Mouse (Mus musculus) heart, postnatal 0 days (tissue): ENCODE results near the gene Ncln. TPM values are rescaled to one million over a fixed set of nuclear protein-coding genes. Genes with fewer than 3 reads are reported as not detected.

ENCODE experiments used
- ATAC-seq: fragments of 200-750 bp; cut with Nextera tagmentation; 2 replicates; pipeline ENCODE4 v1.8.0; 2017; ENCODE audit warnings: low read depth, moderate number of reproducible peaks, moderate library complexity; ENCODE audit not compliant: insufficient read depth
- DNase-seq: peaks from one replicate; pipeline ENCODE4 v3.0.0-alpha.2; 2016; ENCODE audit warnings: low spot score
- H3K27ac ChIP-seq: fragments of 300-500 bp; sonication (generic); 2 replicates; pipeline ENCODE4 v1.5.1; 2014; ENCODE audit warnings: low read depth, mild to moderate bottlenecking
- H3K27me3 ChIP-seq: fragments of 300-500 bp; sonication (generic); 2 replicates; pipeline ENCODE4 v1.6.1; 2014; ENCODE audit warnings: low read length, mixed read lengths; ENCODE audit not compliant: control insufficient read depth, insufficient read depth
- H3K36me3 ChIP-seq: fragments of 300-500 bp; sonication (generic); replicated peaks from 2 replicates; pipeline ENCODE4 v1.6.1; 2014; ENCODE audit warnings: low read length, mixed read lengths; ENCODE audit not compliant: control insufficient read depth, insufficient read depth
- H3K4me1 ChIP-seq: fragments of 300-500 bp; sonication (generic); 2 replicates; pipeline ENCODE4 v1.6.1; 2014; ENCODE audit warnings: antibody characterized with exemption; ENCODE audit not compliant: control insufficient read depth, insufficient read depth
- H3K4me2 ChIP-seq: fragments of 300-500 bp; sonication (generic); 2 replicates; pipeline ENCODE4 v1.6.1; 2014; ENCODE audit warnings: low read depth, mild to moderate bottlenecking, low read length, moderate library complexity
- H3K4me3 ChIP-seq: fragments of 300-500 bp; sonication (generic); 2 replicates; pipeline ENCODE4 v1.5.1; 2014; ENCODE audit warnings: low read depth, low read length
- H3K9ac ChIP-seq: fragments of 300-500 bp; sonication (generic); replicated peaks from 2 replicates; pipeline ENCODE4 v1.6.1; 2014; ENCODE audit warnings: low read depth, low read length, mixed read lengths
- H3K9me3 ChIP-seq: fragments of 300-500 bp; sonication (generic); replicated peaks from 2 replicates; pipeline ENCODE4 v1.6.1; 2016; ENCODE audit warnings: low read length; ENCODE audit not compliant: control insufficient read depth
- CTCF ChIP-seq: IDR thresholded peaks from 2 replicates; pipeline ENCODE4 v1.5.1; 2016; ENCODE audit warnings: antibody characterized with exemption, control low read depth, low read depth
- EP300 ChIP-seq: IDR thresholded peaks from 2 replicates; pipeline ENCODE4 v1.6.1; 2016; ENCODE audit warnings: antibody characterized with exemption, low read depth
- WGBS: fragments of 180-500 bp; shearing (Covaris S2); extraction: QIAGEN DNeasy Blood & Tissue Kit; methylation state at CpG from one replicate; pipeline ENCODE4 v1.1.7; 2014; 5-methylcytosine and 5-hydroxymethylcytosine counted together
- polyA plus RNA-seq: library from polyadenylated mRNA; unstranded; fragments of >200 nt; fragmentation: Nextera tagmentation; extraction: Ambion mirVana; gene quantifications from 2 replicates; pipeline ENCODE4 v1.2.1, GENCODE M21; 2015
- total RNA-seq: library from RNA; depleted of rRNA; stranded (reverse); fragments of >200 nt; gene quantifications from 2 replicates; pipeline ENCODE4 v1.2.3, GENCODE M21; 2014; ENCODE audit warnings: low replicate concordance

Ncln gene
- total and polyA plus RNA-seq, 2 experiments from 2014 or later: 30.5 to 91.5 TPM

DNA sequence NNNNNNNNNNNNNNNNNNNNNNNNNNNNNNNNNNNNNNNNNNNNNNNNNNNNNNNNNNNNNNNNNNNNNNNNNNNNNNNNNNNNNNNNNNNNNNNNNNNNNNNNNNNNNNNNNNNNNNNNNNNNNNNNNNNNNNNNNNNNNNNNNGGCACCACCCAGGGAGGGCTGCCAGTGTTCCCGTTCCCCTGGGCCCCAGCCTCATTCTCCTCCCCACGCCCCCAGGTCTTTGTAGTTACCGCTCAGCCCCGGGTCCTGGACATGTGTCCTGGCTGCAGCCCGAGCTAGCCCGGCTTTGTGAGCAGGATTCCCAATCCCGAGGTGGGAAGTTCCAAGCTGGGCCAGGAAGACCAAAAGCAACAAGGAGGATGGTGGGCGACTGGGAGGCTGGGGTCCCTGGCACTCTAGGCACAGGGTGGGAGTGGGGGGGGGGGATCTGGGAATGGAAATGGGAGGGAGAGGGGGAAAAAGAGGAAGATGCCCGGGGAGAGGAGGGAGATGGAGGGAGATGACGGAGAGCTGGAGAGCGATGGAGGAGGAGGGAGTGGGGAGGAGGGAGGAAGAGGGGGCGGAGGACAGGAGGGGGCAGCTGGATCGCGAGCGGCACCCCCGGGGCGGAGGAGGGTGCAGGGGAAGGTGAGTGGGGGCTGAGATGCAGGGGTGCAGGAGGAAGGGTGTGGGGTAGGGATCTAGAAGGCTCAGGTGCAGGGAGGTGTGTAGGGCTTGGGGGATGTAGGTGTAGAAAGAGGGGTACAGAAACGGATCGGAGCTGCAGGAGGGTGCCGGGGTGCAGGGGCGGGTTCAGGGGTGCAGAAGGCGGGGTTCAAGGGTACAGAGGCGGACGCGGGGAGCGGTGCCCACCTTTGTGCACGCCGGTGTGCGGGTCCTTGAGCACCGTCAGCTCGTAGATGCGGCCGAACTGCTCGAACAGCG, 14.3 kb downstream of the Ncln start:
- TF ChIP-seq CTCF: no peak
- TF ChIP-seq EP300: no peak
- Histone ChIP-seq H3K27me3 (peaks cover 33% of the 10 kb centered on the region), H3K4me3 (peak overlapping the region; percentile 39), H3K9me3 (no peaks in the 10 kb centered on the region), H3K27ac (no peak overlapping the region), H3K36me3 (peaks cover 6% of the 10 kb centered on the region), H3K4me1 (no peaks in the 10 kb centered on the region), H3K9ac (0 out of 2 replicates have a peak overlapping the region, but pooled peaks have one; percentile 8), H3K4me2 (peak overlapping the region; percentile 68)
- WGBS: 6% methylated on average over 30 of the region's 35 CpGs
- ATAC-seq (no peak; the same call in 1 of the 2 replicates), DNase-seq (no peak)

DNA sequence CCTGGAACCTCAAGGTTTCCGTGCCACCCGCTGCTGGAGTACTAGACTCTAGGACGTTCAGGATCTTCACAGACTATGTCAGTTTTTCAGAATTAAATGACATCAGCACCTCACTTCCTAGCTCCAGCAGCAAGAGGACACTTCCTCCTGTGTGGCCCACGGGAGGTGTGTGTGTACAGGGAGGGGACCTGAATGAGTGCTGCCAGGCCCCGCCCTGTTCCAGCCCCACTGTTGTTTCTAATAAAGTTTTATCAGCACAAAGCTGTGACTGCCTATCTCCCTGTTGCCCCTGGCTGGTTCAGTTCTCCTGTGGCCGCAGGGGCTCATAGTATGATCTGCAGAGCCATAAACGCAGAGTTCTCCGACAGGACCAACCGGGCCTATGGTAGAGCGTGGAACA, 21.7 kb downstream of the Ncln start:
- ATAC-seq: no peak
- DNase-seq: no peak
- Histone ChIP-seq H3K9ac (no peak overlapping the region), H3K9me3 (no peaks in the 10 kb centered on the region), H3K27me3 (peaks cover 64% of the 10 kb centered on the region), H3K4me3 (no peak overlapping the region), H3K36me3 (no peaks in the 10 kb centered on the region), H3K4me2 (no peak overlapping the region), H3K27ac (no peak overlapping the region), H3K4me1 (no peaks in the 10 kb centered on the region)
- WGBS: 72% methylated on average over 10 of the region's 10 CpGs
- no peak for TF ChIP-seq EP300
- no peak for TF ChIP-seq CTCF

DNA sequence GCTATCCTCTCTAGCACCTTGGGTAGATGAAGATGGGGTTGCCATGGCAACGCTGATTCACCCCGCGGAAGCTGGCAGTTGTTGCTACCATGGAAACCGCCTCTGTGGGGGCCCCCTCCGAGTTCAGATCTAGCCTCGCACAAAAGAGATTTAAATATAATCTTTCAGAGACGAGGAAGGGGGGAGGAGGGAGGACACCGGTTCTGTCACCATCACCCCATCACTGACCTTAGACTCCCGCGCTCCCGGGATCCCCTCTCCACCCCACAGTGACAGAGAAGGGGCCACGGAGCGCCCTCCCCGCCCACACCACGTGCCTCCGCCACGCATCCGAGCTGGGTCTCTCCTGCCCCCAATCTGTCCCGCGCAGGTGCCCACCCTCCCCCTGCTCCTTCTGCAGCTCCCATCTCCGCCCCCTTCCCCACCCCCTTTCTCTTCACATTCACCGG, 23.2 kb downstream of the Ncln start:
- 2% methylated on average over 21 of the region's 22 CpGs for WGBS

DNA sequence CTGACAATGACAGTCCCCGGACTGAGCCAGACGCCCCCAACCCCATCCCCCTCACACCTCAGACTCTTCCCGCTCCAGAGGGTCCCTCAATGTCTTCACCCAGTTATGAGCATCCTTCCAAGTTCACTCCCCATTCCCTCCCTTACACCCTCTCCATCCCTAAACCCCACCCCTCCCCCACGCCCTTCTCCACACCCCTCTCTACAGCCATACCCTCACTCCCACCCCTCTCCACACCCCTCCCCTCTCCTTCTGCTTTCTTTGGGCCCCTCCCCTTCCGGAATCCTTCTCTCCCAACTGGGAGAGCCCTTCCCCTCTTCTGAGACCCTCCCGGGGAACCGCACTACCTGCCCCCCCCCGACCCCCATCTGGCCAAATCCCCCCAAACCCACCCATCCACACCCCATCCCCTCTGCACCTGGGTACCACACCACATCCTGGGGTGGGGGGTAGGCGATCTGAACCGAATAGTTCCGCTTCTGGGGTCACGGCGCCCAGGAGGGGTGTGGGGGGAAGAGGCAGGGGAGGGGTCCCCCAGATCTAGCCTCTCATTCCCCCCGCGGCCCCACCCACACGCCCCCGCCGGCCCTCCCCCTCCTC, 23.7 kb downstream of the Ncln start:
- Histone ChIP-seq H3K9me3 (no peaks in the 10 kb centered on the region), H3K27ac (no peak overlapping the region), H3K4me2 (no peak overlapping the region), H3K36me3 (no peaks in the 10 kb centered on the region), H3K4me1 (no peaks in the 10 kb centered on the region), H3K9ac (no peak overlapping the region), H3K4me3 (no peak overlapping the region), H3K27me3 (peaks cover 68% of the 10 kb centered on the region)
- TF ChIP-seq CTCF (no peak), EP300 (no peak)
- DNase-seq (no peak), ATAC-seq (no peak)
- WGBS: 9% methylated on average over 17 of the region's 18 CpGs

More for the DNA sequence above, 23.2 kb downstream of the Ncln start:
- H3K27ac ChIP-seq: no peak overlapping the region
- peaks cover 69% of the 10 kb centered on the region for H3K27me3 ChIP-seq
- TF ChIP-seq EP300: no peak
- no peak for TF ChIP-seq CTCF
- ATAC-seq (no peak), DNase-seq (no peak)
- H3K4me1 ChIP-seq: no peaks in the 10 kb centered on the region
- H3K4me2 ChIP-seq: no peak overlapping the region
- H3K4me3 ChIP-seq: no peak overlapping the region
- no peak overlapping the region for H3K9ac ChIP-seq
- no peaks in the 10 kb centered on the region for H3K36me3 ChIP-seq
- no peaks in the 10 kb centered on the region for H3K9me3 ChIP-seq

GRCm38 (mm10) chr10:81470454-81470853, 25.7 kb downstream of the Ncln start:
- Histone ChIP-seq H3K27ac (no peak overlapping the region), H3K4me2 (no peak overlapping the region), H3K9ac (no peak overlapping the region), H3K4me3 (no peak overlapping the region), H3K27me3 (peaks cover 76% of the 10 kb centered on the region), H3K4me1 (no peaks in the 10 kb centered on the region), H3K36me3 (no peaks in the 10 kb centered on the region), H3K9me3 (no peaks in the 10 kb centered on the region)
- TF ChIP-seq CTCF (no peak), EP300 (no peak)
- DNase-seq: no peak
- ATAC-seq: no peak
- 42% methylated on average over 18 of the region's 18 CpGs for WGBS
